Mouse (Mus musculus) heart, embryonic 16.5 days (tissue): ENCODE measurements around the gene Ccdc47. TPM values are rescaled to one million over a fixed set of nuclear protein-coding genes. Genes with fewer than 3 reads are reported as not detected.

Experiments
- ATAC-seq: fragments of 200-750 bp; cut with Nextera tagmentation; replicated peaks from 2 replicates; pipeline ENCODE4 v1.8.0; 2017; ENCODE audit warnings: moderate number of reproducible peaks; ENCODE audit not compliant: insufficient read depth, low FRiP score; ENCODE audit errors: extremely low read depth
- H3K27ac ChIP-seq: fragments of 300-500 bp; sonication (generic); 2 replicates; pipeline ENCODE4 v1.5.1; 2014; ENCODE audit warnings: mild to moderate bottlenecking, low read length, control low read depth, moderate library complexity
- H3K27me3 ChIP-seq: fragments of 300-500 bp; sonication (generic); 2 replicates; pipeline ENCODE4 v1.6.1; 2014; ENCODE audit warnings: low read length, mixed read lengths; ENCODE audit not compliant: control insufficient read depth, insufficient read depth
- H3K36me3 ChIP-seq: fragments of 300-500 bp; sonication (generic); 2 replicates; pipeline ENCODE4 v1.6.1; 2014; ENCODE audit not compliant: control insufficient read depth, insufficient read depth
- H3K4me1 ChIP-seq: fragments of 300-500 bp; sonication (generic); 2 replicates; pipeline ENCODE4 v1.6.1; 2014; ENCODE audit warnings: low read length, mixed read lengths; ENCODE audit not compliant: control insufficient read depth, insufficient read depth
- H3K4me2 ChIP-seq: fragments of 300-500 bp; sonication (generic); 2 replicates; pipeline ENCODE4 v1.6.1; 2014; ENCODE audit warnings: low read depth, mild to moderate bottlenecking, control low read depth, low read length
- H3K4me3 ChIP-seq: fragments of 300-500 bp; sonication (generic); 2 replicates; pipeline ENCODE4 v1.5.1; 2014; ENCODE audit warnings: mild to moderate bottlenecking, control low read depth, low read length
- H3K9ac ChIP-seq: fragments of 300-500 bp; sonication (generic); 2 replicates; pipeline ENCODE4 v1.6.1; 2014; ENCODE audit warnings: low read length, control low read depth
- H3K9me3 ChIP-seq: fragments of 300-500 bp; sonication (generic); replicated peaks from 2 replicates; pipeline ENCODE4 v1.6.1; 2016; ENCODE audit warnings: low read length; ENCODE audit not compliant: control insufficient read depth
- WGBS: fragments of 180-500 bp; shearing (Covaris S2); extraction: QIAGEN DNeasy Blood & Tissue Kit; methylation state at CpG from one replicate; pipeline ENCODE4 v1.1.7; 2014; 5-methylcytosine and 5-hydroxymethylcytosine counted together
- polyA plus RNA-seq: library from polyadenylated mRNA; unstranded; fragments of >200 nt; fragmentation: Nextera tagmentation; extraction: Ambion mirVana; gene quantifications from 2 replicates; pipeline ENCODE4 v1.2.1, GENCODE M21; 2015

Gene Ccdc47
- polyA plus RNA-seq, 1 experiment from 2014 or later = 110 TPM

DNA sequence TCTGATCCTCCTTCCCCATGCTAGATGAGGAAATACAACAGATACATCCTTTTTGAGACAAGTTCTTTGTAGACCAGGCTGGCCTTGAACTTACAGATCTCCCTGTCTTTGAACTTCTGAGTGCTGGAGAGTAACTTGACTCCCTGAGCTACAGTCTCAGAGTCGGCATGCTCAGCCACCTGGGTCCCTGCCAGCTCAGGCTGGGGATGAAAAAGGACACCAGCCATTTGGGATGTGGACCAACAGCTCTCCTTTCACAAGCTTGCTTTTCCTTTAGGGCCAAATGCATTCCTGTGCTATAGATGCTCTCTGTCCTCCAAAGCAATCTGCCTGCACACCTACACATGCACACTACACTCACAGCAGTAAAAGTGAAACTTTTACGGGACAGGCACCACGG, 41.1 kb downstream of the Ccdc47 start:
- no peaks in the 10 kb centered on the region for H3K9me3 ChIP-seq
- no peak overlapping the region for H3K9ac ChIP-seq
- 0 out of 2 replicates have a peak, but pooled peaks cover 2% of the 10 kb centered on the region for H3K36me3 ChIP-seq
- no peak overlapping the region for H3K4me2 ChIP-seq
- H3K4me3 ChIP-seq = no peak overlapping the region
- 55% methylated on average over 3 of the region's 3 CpGs for WGBS
- H3K27ac ChIP-seq = no peak overlapping the region
- no peak for ATAC-seq
- 0 out of 2 replicates have a peak, but pooled peaks cover 2% of the 10 kb centered on the region for H3K4me1 ChIP-seq
- H3K27me3 ChIP-seq = no peaks in the 10 kb centered on the region

DNA sequence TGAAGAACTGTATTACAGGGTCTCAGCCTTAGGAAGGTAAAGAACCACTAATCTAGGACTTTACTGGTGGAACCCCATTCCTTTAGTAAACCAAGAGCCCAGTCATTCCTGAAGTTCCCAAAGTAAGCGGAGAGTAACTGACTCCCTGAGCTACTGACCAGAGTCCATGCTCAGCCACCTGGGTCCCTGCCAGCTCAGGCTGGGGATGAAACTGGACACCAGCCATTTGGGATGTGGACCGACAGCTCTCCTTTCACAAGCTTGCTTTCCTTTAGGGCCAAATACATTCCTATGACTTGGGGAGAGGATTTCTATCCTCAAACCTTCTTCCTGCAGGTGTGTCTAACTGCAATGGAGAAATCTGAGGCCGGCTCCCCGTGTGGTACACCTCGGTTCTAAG, 41.8 kb downstream of the Ccdc47 start:
- H3K9me3 ChIP-seq = no peaks in the 10 kb centered on the region
- ATAC-seq = no peak
- H3K4me3 ChIP-seq = no peak overlapping the region
- no peak overlapping the region for H3K27ac ChIP-seq
- H3K27me3 ChIP-seq = no peaks in the 10 kb centered on the region
- no peaks in the 10 kb centered on the region for H3K4me1 ChIP-seq
- no peak overlapping the region for H3K4me2 ChIP-seq
- H3K36me3 ChIP-seq = 0 out of 2 replicates have a peak, but pooled peaks cover 2% of the 10 kb centered on the region
- WGBS = 71% methylated on average over 5 of the region's 5 CpGs
- no peak overlapping the region for H3K9ac ChIP-seq

DNA sequence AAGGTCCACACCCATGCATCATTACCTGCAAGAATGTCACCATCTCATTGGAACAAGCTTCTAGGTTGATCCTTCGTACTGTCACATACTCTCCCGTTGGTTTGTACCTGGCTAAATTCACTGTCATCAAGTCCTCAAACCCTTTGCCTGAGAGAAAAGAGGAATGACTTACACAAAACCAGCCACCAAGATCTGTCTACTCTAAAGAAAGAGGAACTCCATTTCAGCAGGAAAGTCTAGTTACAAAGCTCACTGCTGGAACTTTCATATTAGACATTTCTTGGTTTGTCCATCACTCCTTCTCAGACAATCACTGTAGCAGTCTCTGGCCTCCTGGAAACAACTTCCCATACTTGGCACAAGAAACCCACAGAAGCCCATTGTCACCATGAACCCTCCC, 42.9 kb downstream of the Ccdc47 start:
- 86% methylated on average over 2 of the region's 2 CpGs for WGBS
- no peak overlapping the region for H3K9ac ChIP-seq
- no peak overlapping the region for H3K27ac ChIP-seq
- H3K4me1 ChIP-seq = no peaks in the 10 kb centered on the region
- H3K9me3 ChIP-seq = no peaks in the 10 kb centered on the region
- H3K4me2 ChIP-seq = no peak overlapping the region
- ATAC-seq = no peak
- H3K27me3 ChIP-seq = no peaks in the 10 kb centered on the region
- H3K36me3 ChIP-seq = 0 out of 2 replicates have a peak, but pooled peaks cover 4% of the 10 kb centered on the region
- H3K4me3 ChIP-seq = no peak overlapping the region

DNA sequence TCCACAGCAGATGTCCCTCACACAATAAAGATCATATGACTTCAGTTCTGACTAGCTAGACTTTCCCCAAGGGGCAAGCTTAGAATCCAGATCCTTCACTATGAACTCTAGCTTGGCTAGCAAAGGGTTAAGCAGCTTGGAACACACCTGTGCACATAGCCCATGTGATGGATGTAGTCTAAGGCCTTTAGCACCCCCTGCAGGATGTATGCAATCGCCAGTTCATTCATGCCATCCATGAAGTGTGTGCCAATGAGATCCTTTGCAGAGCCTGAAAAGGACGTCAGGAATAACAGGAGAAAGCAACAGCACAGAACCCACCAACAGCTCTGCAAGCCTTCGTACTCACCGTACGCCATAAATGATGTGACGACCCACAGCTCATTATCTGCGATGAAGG, 45.3 kb downstream of the Ccdc47 start:
- no peaks in the 10 kb centered on the region for H3K4me1 ChIP-seq
- H3K27ac ChIP-seq = no peak overlapping the region
- no peaks in the 10 kb centered on the region for H3K27me3 ChIP-seq
- H3K9ac ChIP-seq = no peak overlapping the region
- no peak for ATAC-seq
- no peak overlapping the region for H3K4me2 ChIP-seq
- H3K36me3 ChIP-seq = peaks cover 16% of the 10 kb centered on the region
- H3K9me3 ChIP-seq = no peaks in the 10 kb centered on the region
- no peak overlapping the region for H3K4me3 ChIP-seq
- WGBS = 79% methylated on average over 7 of the region's 7 CpGs

DNA sequence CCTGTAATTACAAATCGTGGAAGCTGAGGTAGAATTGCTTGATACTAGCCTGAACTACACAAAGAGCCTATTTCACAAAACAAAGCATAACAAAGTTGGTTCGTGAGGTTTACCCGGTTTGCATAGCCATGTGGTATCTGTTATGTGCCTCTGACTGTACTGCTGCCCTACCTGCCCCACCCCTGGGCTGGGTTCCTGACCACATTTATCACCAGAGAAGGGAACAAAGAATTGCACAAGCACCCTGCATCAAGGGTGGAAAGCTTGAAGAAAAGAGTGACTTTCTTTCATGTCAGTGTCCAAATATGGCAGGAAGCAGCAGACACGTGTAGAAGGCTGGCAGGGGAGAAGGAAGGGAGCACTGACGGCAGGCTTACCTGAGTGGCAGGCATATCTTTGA, 48.7 kb downstream of the Ccdc47 start:
- Histone ChIP-seq H3K27ac (peak overlapping the region; percentile 24; the same call in 1 of the 2 replicates), H3K9me3 (no peaks in the 10 kb centered on the region), H3K4me3 (no peak overlapping the region), H3K36me3 (peaks cover 22% of the 10 kb centered on the region), H3K4me2 (no peak overlapping the region), H3K4me1 (no peaks in the 10 kb centered on the region), H3K27me3 (no peaks in the 10 kb centered on the region), H3K9ac (no peak overlapping the region)
- no peak for ATAC-seq
- WGBS = 75% methylated on average over 5 of the region's 5 CpGs

DNA sequence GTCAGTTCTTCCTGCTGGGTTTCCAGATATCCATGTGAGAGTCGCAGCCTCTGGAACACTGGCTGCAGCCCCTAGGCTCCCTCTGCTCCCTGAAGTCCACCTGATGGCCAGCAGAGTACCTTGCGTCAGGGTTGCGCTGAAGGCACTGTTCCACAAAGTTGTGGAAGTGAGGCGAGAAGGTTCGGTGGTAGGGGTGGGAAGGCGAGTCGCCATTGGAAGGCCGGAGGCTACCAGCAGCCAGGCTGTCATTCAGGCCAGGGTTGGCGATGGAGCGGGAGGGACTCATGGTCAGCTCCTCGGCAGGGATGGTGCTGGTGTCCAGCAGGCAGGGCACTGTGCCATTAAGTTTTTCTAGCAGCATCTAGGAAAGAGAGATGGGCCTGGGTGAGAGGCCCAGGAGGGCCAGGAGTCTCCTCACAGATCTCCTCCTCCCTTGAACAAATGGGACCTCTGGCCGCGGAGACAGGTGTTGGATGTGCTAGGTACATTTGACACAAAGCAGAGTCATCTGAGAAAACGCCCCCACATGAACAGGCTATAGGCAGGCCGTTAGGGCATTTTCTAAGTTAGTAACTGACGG, 51.5 kb downstream of the Ccdc47 start:
- no peak overlapping the region for H3K27ac ChIP-seq
- H3K4me2 ChIP-seq = no peak overlapping the region
- ATAC-seq = no peak
- 87% methylated on average over 16 of the region's 16 CpGs for WGBS
- H3K36me3 ChIP-seq = peaks cover 22% of the 10 kb centered on the region
- peaks cover 11% of the 10 kb centered on the region for H3K4me1 ChIP-seq
- H3K9me3 ChIP-seq = no peaks in the 10 kb centered on the region
- no peak overlapping the region for H3K4me3 ChIP-seq
- no peak overlapping the region for H3K9ac ChIP-seq
- H3K27me3 ChIP-seq = no peaks in the 10 kb centered on the region

DNA sequence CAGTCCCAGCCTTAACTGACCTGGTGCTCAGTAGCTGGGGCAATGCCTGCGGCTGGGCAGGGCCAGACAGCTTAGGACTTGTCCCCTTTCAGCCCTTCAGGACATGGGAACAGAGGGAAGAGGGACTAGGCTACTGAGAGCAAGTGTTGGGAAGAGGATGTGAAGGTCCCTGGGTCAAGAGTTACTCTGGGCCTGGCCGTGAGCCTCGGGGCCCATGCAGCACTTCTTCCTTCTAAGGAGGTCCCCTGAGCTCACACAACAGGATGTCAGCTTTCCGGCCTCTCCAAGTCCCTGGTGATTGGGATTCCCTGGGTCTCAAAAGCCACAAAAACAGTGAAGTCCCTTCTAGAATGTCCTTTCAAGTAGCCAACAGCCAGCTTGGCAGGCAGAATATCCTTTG, 52.6 kb downstream of the Ccdc47 start:
- ATAC-seq = no peak

DNA sequence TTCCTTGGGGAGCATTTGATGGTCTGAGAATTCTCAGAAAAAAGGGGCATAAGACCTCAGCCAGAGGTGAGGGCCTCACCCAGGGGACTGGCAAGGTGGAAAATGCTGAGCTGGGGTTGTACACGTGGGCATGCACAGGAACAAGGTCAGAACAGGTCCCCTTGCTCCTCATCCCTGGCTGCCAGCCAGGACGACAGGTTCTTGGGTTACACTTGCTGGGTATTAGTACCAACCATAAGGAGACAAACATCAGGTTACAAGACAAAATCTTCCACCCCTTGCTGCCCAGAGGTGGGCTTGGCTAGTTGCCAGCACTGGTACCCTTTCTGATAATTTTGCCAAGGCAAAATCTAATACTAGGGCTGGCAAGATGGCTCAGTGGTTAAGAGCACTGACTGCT, 53.9 kb downstream of the Ccdc47 start:
- Histone ChIP-seq H3K4me3 (no peak overlapping the region), H3K4me1 (peaks cover 16% of the 10 kb centered on the region), H3K9ac (no peak overlapping the region), H3K27ac (no peak overlapping the region), H3K9me3 (no peaks in the 10 kb centered on the region), H3K4me2 (no peak overlapping the region), H3K36me3 (peaks cover 16% of the 10 kb centered on the region), H3K27me3 (no peaks in the 10 kb centered on the region)
- no peak for ATAC-seq
- WGBS = 78% methylated on average over 2 of the region's 2 CpGs

More for the DNA sequence above, 52.6 kb downstream of the Ccdc47 start:
- H3K27me3 ChIP-seq = no peaks in the 10 kb centered on the region
- 75% methylated on average over 4 of the region's 4 CpGs for WGBS
- H3K4me2 ChIP-seq = no peak overlapping the region
- H3K36me3 ChIP-seq = peaks cover 22% of the 10 kb centered on the region
- H3K9me3 ChIP-seq = no peaks in the 10 kb centered on the region
- H3K4me3 ChIP-seq = no peak overlapping the region
- peak overlapping the region; percentile 62 for H3K27ac ChIP-seq
- H3K4me1 ChIP-seq = peaks cover 12% of the 10 kb centered on the region
- H3K9ac ChIP-seq = no peak overlapping the region

DNA sequence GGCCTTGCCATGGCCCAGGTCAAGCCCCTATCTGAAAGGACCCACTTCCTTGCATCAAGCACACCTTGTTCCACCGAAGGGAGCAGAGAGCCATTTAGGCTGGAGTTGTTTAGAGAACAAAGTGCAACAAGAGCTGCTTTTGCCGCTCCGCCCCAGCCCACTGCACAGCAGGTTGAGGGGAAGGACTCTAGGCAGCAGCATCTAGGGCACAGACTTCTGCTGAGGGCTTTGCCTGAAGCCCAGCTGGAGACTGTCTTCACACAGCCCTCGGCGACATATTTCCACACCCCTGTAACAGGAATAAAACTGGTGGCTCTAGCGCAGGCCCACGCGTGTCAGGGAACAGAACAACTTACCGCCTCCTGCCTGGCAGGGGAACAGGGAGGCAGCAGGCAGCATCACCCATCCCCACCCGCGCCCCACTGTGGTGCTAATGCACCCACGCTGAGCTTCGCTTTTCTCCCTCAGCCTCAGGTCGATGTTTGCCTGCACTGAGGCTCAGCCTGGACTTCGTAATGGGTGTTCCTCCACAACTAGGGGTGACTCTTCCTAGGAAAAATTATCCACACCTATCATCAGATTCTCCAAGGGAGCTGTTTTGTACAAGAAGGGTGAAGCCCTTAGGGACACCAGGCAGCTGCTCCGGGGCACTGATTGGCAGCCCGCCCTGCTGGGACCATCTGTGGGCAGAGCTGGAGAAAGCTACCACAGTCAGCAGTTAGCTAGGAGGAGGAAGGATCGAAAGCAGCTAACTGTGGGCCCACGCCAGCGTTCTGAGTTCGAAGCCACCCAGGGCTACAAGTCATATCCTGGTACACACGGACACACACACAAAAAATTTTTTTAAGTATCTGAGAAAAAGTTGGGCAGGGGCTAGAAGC, 55.1 kb downstream of the Ccdc47 start, which contains the start of the genes Gm10840 and Limd2:
Gm10840 (plus strand) TSS at position 10 of the 881 bp plus-strand sequence.
Limd2 (minus strand) TSS at position 20 of the 881 bp plus-strand sequence.
- peak within 1 kb of the TSS; percentile 89 for H3K4me2 ChIP-seq
- peaks cover 16% of the 10 kb centered on the region for H3K4me1 ChIP-seq
- peak within 1 kb of the TSS; percentile 73 for H3K4me3 ChIP-seq
- no peaks in the 10 kb centered on the region for H3K27me3 ChIP-seq
- 33% methylated on average over 22 of the region's 22 CpGs for WGBS
- peak within 1 kb of the TSS; percentile 92 for H3K9ac ChIP-seq
- ATAC-seq = peak; percentile 10; the same call in 1 of the 2 replicates
- H3K27ac ChIP-seq = peak within 1 kb of the TSS; percentile 92
- no peaks in the 10 kb centered on the region for H3K9me3 ChIP-seq
- H3K36me3 ChIP-seq = peaks cover 18% of the 10 kb centered on the region
